34 mouse cellular contexts compared by ENCODE assay signal in the genomic region with DNA sequence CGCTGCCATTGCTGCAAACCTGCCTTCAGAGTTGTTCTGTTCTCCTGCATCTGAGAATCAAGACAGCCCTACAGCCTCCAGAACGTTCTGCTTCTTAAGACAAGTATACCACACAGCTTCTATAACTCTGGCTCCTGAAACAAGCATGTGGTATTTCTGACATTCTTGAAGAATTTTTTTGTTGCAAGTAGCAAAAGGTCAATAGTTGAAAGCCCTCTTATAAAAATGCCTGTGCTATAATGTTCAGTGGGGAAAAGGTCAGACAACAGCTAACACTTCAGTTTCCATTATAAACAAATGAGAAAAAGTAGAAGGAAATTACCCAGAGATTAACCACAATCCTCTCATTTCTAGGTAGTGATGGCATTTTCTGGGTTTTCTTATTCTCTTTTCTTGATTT.
"Had no signal": no experiment of that assay in that cellular context is flagged by ENCODE, and none has a peak within 500 bp of the region (broad histone marks: within the 10 kb centered on the region; RNA-seq: fewer than 3 reads in every experiment).

No protein-coding gene starts in this region.

- H3K4me2 ChIP-seq: heart, embryonic 11.5 days; heart, embryonic 12.5 days; heart, embryonic 13.5 days; heart, embryonic 15.5 days; hindbrain, embryonic 12.5 days; hindbrain, embryonic 13.5 days; hindbrain, embryonic 14.5 days; hindbrain, embryonic 15.5 days; intestine, embryonic 15.5 days; kidney, embryonic 15.5 days had no signal

- DNase-seq: heart, adult 2 months; heart, postnatal 10 days; heart, postnatal 14 days; heart, postnatal 36 days; heart, postnatal 4 days; kidney, adult 18-20 months; kidney, adult 2 months; kidney, adult 8-10 months; kidney, adult 9 months; kidney, postnatal 10 days; kidney, postnatal 14 days; kidney, postnatal 25 days; kidney, postnatal 36 days; kidney, postnatal 4 days; layer of hippocampus, adult 9-11 months; layer of hippocampus, postnatal 36 days had no signal

- H3K27ac ChIP-seq: heart, adult 2 months; heart, embryonic 10.5 days; heart, embryonic 13.5 days; heart, embryonic 15.5 days; hindbrain, embryonic 10.5 days; hindbrain, embryonic 12.5 days; hindbrain, embryonic 13.5 days; hindbrain, embryonic 14.5 days; hindbrain, embryonic 15.5 days; hindbrain, postnatal 0 days; intestine, embryonic 15.5 days; kidney, embryonic 15.5 days; layer of hippocampus, adult 2 months had no signal

- H3K4me3 ChIP-seq: heart, adult 2 months; heart, embryonic 10.5 days; heart, embryonic 12.5 days; heart, embryonic 13.5 days; heart, embryonic 15.5 days; hindbrain, embryonic 10.5 days; hindbrain, embryonic 12.5 days; hindbrain, embryonic 13.5 days; hindbrain, embryonic 15.5 days; intestine, embryonic 15.5 days; kidney, embryonic 15.5 days; layer of hippocampus, adult 2 months had no signal

- H3K9ac ChIP-seq: heart, embryonic 12.5 days; heart, embryonic 13.5 days; heart, embryonic 15.5 days; hindbrain, embryonic 12.5 days; hindbrain, embryonic 13.5 days; hindbrain, embryonic 14.5 days; hindbrain, embryonic 15.5 days; intestine, embryonic 15.5 days; kidney, embryonic 15.5 days had no signal

- H3K4me1 ChIP-seq: heart, embryonic 10.5 days; heart, embryonic 12.5 days; heart, embryonic 13.5 days; heart, embryonic 15.5 days; hindbrain, embryonic 10.5 days; hindbrain, embryonic 12.5 days; hindbrain, embryonic 13.5 days; intestine, embryonic 15.5 days had no signal

- H3K36me3 ChIP-seq: heart, embryonic 15.5 days; hindbrain, embryonic 12.5 days; hindbrain, embryonic 13.5 days; hindbrain, embryonic 15.5 days; intestine, embryonic 15.5 days had no signal

- ATAC-seq: hindbrain, embryonic 16.5 days; hindbrain, postnatal 0 days; inflammation-experienced regulatory T-cells, adult 6 months; intestine, embryonic 15.5 days; intestine, embryonic 16.5 days; intestine, postnatal 0 days had no signal

- H3K9me3 ChIP-seq: heart, embryonic 12.5 days; heart, embryonic 13.5 days; heart, embryonic 15.5 days; hindbrain, embryonic 12.5 days; hindbrain, embryonic 13.5 days; hindbrain, embryonic 15.5 days; intestine, embryonic 15.5 days; kidney, embryonic 15.5 days had no signal

- H3K27me3 ChIP-seq: heart, embryonic 12.5 days; heart, embryonic 13.5 days; heart, embryonic 15.5 days; hindbrain, embryonic 12.5 days; hindbrain, embryonic 13.5 days; hindbrain, embryonic 15.5 days; intestine, embryonic 15.5 days; kidney, embryonic 15.5 days had no signal
